Mouse (Mus musculus) lung, adult 2 months (tissue): ENCODE data around the gene Rasgrp2. TPM values are rescaled to one million over a fixed set of nuclear protein-coding genes. Genes with fewer than 3 reads are reported as not detected.

ENCODE experiments used
- DNase-seq: peaks from one replicate; pipeline ENCODE4 v3.0.0; 2022
- H3K4me1 ChIP-seq: fragments of 200-500 bp; 2 replicates; pipeline ENCODE4 v1.6.1; 2011; ENCODE audit warnings: low read length; ENCODE audit not compliant: control insufficient read depth, insufficient read depth
- H3K4me3 ChIP-seq: fragments of 200-500 bp; replicated peaks from 2 replicates; pipeline ENCODE3; 2011; ENCODE audit warnings: low read depth, mild to moderate bottlenecking, control low read depth, low read length; ENCODE audit errors: extremely low read depth
- CTCF ChIP-seq: fragments of 200-500 bp; IDR thresholded peaks from 2 replicates; pipeline ENCODE4 v1.5.1; 2011; ENCODE audit warnings: mild to moderate bottlenecking, low read length, control low read depth; ENCODE audit not compliant: insufficient read depth
- POLR2A ChIP-seq: fragments of 200-500 bp; IDR thresholded peaks from 2 replicates; pipeline ENCODE4 v1.6.1; 2011; ENCODE audit warnings: low read depth, mild to moderate bottlenecking, control low read depth, low read length, borderline replicate concordance; ENCODE audit errors: extremely low read depth
- WGBS: fragments of 180-500 bp; shearing (Covaris S2); methylation state at CpG from one replicate; pipeline ENCODE4 v1.1.7; 2018; 5-methylcytosine and 5-hydroxymethylcytosine counted together
- polyA plus RNA-seq: library from polyadenylated mRNA; depleted of rRNA; stranded (reverse); fragments of >200 nt; gene quantifications from 2 replicates; pipeline ENCODE4 v1.2.3, GENCODE M21; 2012

Gene Rasgrp2
- polyA plus RNA-seq, 1 experiment: 210 TPM

DNA sequence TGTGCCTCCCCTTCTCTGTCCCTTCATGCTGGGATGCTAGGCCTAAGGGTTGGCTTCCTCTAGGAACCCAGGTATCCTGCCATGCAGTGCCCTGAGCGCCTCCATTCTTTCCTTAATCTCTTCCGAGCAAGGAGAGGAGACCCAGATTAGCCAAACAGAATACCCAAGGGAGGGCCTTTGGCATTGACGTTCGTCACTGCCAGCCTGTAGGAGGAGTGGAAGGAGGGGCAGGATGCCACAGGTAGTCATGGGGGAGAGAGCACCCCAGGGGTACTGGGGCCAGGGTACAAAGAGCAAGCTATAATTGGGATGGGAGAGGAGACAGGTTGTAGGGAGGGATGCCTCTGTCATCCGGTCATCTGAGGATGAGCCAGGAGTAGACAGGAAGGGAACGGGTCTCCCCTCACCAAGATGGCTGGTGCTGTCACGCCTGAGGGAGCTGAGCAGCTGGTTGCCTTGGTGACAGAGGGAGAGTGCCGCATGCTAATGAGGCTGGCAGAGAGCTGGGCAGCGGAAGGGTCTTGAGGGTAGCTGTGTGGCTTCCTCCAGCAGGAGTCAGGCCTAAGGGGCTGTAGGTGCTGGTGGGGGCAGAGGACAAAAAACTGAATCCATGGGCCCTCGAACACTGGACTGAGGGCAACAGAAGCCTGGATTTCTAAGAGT, 46.8 kb downstream of the Rasgrp2 start:
- WGBS: 70% methylated on average over 10 of the region's 10 CpGs
- TF ChIP-seq POLR2A (no peak), CTCF (no peak)

DNA sequence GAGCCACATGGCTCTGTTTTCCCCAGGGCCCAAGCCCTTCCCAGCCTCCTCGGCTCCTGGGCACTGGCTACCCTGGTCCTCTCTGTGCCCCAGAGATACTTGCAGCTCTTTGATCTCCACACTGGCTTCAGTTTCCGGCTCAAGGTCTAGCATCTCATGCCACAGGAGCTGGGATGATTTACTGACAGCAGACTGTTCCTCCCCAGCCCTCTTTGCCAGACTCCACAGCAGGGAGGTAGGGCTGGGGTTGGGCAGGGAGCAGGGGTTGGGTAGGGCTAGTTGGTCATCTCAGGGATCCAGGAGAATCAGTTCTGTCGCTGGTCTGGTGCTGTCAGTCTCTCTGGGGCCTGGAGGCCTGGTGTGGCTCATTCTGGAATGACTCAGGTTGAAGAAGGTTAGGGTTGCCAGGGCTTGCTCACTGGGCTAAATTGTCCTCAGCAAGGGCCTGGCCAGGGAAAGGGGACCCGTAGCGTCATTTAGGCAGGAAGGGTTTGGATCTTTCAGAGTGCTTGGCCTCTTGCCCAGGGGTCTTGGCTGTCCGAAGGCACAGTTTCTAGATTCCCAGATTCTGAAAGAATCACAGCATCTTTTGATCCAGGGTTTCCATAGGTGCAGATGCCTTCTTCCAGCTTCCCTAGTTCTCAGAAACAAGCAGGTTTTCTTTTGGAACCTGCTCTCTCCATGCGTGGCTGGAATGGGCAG, 47.7 kb downstream of the Rasgrp2 start:
- no peak for TF ChIP-seq CTCF
- TF ChIP-seq POLR2A: no peak
- Histone ChIP-seq H3K4me1 (no peaks in the 10 kb centered on the region), H3K4me3 (no peak overlapping the region)
- DNase-seq: no peak
- WGBS: 70% methylated on average over 7 of the region's 7 CpGs

More for the DNA sequence above, 46.8 kb downstream of the Rasgrp2 start:
- H3K4me1 ChIP-seq: no peaks in the 10 kb centered on the region
- no peak for DNase-seq
- H3K4me3 ChIP-seq: no peak overlapping the region

DNA sequence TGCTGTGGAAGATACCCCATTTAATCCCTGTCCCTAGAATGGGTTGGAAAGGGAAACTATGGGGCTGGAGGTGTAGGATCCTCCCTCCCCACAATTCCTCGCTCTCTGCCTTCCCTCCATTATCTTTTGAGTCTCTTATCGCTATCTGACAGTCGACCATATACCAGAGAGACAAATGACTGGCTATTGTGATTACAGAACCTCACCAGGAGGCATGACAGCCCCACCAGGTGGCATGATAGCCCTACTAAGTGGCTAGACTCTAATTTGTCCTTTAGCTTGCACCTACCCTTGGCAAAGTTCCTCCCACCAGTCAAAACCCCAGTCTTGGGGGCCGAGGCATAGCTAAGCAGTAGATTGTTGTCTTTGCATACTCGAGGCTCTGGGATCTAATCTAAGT, 49.6 kb downstream of the Rasgrp2 start:
- no peak overlapping the region for H3K4me3 ChIP-seq
- H3K4me1 ChIP-seq: 0 out of 2 replicates have a peak, but pooled peaks cover 2% of the 10 kb centered on the region
- DNase-seq: no peak
- TF ChIP-seq CTCF: no peak
- no peak for TF ChIP-seq POLR2A
- 47% methylated on average over 5 of the region's 5 CpGs for WGBS

DNA sequence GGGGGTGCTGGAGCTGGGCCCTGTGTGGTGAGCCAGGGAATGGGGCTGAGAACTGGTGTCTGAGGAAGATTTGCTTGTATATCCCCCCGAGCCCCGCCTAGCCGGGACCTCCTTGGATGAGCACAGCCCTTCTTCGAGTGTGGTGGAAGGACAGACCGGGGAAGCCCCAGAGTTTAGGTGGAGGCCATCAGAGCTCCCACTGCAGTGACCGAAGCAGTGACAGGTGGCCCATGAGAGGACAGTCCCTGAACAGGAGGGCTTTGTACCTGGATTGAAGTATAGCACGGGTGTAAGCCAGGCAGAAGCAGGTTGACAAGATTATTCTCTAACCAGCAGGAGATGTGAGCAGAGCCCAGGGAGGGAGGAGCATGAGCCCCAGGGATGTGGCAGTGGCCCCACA, 50.7 kb downstream of the Rasgrp2 start:
- Histone ChIP-seq H3K4me3 (no peak overlapping the region), H3K4me1 (0 out of 2 replicates have a peak, but pooled peaks cover 2% of the 10 kb centered on the region)
- no peak for TF ChIP-seq CTCF
- TF ChIP-seq POLR2A: no peak
- no peak for DNase-seq
- WGBS: 77% methylated on average over 7 of the region's 7 CpGs

DNA sequence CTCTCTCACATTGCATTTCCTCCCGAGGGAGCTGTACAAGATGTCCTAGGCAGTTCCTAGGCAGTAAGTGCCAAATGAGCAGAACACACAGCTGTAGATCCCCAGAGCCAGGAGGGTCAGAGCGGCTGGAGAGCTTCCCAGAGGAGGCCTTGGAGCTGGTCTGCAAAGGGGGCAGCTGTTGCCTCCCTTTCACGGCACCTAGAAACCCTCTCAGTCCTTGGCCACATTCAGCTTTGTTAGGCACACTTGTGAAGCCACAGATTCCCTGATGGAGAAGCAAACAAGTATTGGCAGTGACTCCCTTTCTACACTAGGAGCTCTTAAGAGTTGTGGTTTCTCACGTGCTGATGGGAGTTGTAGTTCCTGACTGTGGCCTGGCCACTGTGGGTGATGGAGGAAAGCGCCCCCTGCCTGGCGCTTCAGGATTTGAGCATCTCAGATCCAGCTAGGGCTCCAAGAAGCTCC, 52.9 kb downstream of the Rasgrp2 start:
- 23% methylated on average over 6 of the region's 6 CpGs for WGBS
- H3K4me3 ChIP-seq: no peak overlapping the region
- peak; percentile 74 for TF ChIP-seq CTCF
- no peak for TF ChIP-seq POLR2A
- 0 out of 2 replicates have a peak, but pooled peaks cover 2% of the 10 kb centered on the region for H3K4me1 ChIP-seq
- DNase-seq: peak; percentile 56

DNA sequence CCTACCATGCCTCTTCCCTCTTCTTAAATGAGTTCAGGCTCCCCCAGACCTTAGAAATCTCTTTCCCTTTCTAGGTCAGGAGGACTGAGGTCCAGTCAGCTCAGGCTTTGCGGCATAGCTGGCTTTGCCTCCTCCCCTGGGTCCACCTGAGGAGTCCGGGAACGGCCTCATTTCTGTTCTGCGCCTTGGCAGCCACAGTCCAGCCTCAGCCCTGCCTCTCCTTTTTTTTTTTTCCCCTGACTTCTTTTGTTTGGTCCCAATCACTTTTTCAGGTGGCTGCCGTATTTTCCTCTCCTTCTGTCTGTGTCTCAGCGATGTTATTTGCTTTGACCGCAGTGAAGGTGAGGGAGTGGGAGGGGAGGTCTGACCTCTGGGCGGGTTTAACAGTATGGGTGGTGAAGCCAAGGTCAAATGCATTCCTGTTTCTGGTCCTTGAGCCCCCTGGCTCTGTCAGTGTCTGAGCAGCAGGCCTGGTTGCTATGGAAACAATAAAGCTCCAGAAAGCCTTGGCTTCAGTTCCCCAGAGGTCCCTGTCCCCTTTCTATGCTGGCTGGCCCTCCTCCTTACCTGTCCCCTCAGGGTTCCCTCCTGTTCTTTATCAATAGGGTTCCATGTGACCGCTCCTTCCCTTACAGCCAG, 53.7 kb downstream of the Rasgrp2 start:
- DNase-seq: no peak
- Histone ChIP-seq H3K4me3 (no peak overlapping the region), H3K4me1 (0 out of 2 replicates have a peak, but pooled peaks cover 2% of the 10 kb centered on the region)
- WGBS: 65% methylated on average over 9 of the region's 9 CpGs
- TF ChIP-seq POLR2A (no peak), CTCF (no peak)

DNA sequence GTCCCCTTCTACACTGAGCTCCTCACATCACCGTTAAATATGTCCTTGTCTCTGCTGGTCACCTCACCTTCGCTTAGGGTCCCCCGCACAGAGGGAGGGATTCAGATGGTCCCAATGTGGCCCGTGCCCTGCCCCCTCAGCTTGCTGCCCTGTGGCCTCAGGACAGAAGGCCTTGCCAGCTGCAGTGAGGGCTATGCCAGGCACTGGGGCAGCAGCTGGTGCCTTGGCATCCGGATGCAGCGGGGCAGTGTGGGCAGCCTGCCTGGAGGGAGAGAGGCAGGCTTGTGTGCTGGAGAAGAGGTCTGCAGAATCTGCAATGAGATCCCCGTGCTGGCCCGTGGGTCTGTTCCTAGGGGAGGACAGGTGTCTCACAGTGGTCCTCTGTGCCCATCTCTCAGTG, 54.2 kb downstream of the Rasgrp2 start:
- 80% methylated on average over 8 of the region's 8 CpGs for WGBS
- Histone ChIP-seq H3K4me3 (no peak overlapping the region), H3K4me1 (0 out of 2 replicates have a peak, but pooled peaks cover 2% of the 10 kb centered on the region)
- no peak for DNase-seq
- TF ChIP-seq CTCF (no peak), POLR2A (no peak)

DNA sequence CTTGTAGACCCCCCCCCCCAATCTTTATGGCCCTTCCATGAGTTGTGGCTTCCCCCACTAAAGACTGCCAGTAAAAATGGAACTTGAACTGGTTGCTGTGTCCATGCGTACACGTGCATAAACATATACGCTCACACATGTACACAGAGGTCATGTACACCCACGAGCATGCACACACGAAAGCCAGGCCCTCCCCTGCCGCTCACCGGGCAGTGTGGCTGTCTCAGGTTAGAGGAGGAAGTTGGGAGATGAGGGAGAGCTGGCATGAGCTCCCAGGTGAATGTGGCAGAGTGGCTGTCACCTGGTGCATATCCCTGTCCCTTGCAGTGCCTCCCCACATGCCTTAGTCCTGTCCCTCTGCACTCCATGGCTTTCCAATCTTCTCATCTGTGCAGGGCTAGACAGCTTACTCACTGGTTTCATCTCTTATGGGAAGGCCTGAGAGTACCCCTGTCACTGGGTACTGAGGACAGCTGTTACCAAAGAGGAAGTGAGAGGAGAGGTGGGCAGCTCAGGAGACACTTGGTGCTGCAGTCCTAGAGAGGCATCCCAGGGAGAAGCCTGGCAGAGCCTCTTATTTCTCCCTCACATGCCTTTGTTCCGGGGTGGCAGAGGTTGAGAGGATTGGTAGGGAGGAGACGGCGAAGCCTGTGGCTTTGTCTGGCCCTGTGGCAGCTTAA, 55.0 kb downstream of the Rasgrp2 start:
- 0 out of 2 replicates have a peak, but pooled peaks cover 2% of the 10 kb centered on the region for H3K4me1 ChIP-seq
- TF ChIP-seq CTCF (no peak), POLR2A (no peak)
- 70% methylated on average over 10 of the region's 10 CpGs for WGBS
- no peak overlapping the region for H3K4me3 ChIP-seq
- no peak for DNase-seq

DNA sequence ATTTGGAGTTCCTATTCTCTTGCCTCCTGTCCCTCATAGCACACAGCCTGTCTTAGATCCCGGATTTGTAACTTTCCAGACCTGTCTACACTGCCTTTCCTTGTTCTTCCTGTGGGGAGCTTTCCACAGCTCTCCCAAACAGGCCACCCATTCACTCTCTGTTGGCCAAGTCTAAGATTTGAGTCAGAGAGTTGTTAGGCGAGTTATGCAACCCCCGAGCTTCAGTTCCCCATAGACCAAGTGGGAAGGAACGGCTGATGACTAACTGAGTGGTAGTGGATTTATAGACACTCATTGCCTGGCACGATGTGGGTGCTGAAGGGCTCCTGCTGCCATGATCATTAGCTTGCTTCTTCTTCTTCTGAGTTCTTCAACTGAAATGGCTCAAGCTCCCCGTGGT, 60.4 kb downstream of the Rasgrp2 start:
- DNase-seq: no peak
- WGBS: 69% methylated on average over 6 of the region's 6 CpGs
- no peak for TF ChIP-seq POLR2A
- TF ChIP-seq CTCF: no peak
- no peaks in the 10 kb centered on the region for H3K4me1 ChIP-seq
- H3K4me3 ChIP-seq: no peak overlapping the region
